Mouse (Mus musculus) lung, embryonic 15.5 days (tissue): ENCODE data around the gene Phyhd1. TPM values are rescaled to one million over a fixed set of nuclear protein-coding genes. Genes with fewer than 3 reads are reported as not detected.

Experiments
- ATAC-seq: fragments of 200-750 bp; cut with Nextera tagmentation; 2 replicates; pipeline ENCODE4 v1.8.0; 2017; ENCODE audit warnings: moderate number of reproducible peaks, borderline replicate concordance; ENCODE audit not compliant: low FRiP score, low TSS enrichment; ENCODE audit errors: extremely low read depth
- H3K27ac ChIP-seq: fragments of 300-500 bp; sonication (generic); 2 replicates; pipeline ENCODE4 v1.5.1; 2015; ENCODE audit warnings: moderate library complexity, mild to moderate bottlenecking, inconsistent platforms
- H3K27me3 ChIP-seq: fragments of 300-500 bp; sonication (generic); 2 replicates; pipeline ENCODE4 v1.6.1; 2015; ENCODE audit warnings: inconsistent platforms
- H3K36me3 ChIP-seq: fragments of 300-500 bp; sonication (generic); 2 replicates; pipeline ENCODE4 v1.6.1; 2015; ENCODE audit warnings: inconsistent platforms
- H3K4me1 ChIP-seq: fragments of 300-500 bp; sonication (generic); 2 replicates; pipeline ENCODE4 v1.6.1; 2015; ENCODE audit warnings: inconsistent platforms
- H3K4me2 ChIP-seq: fragments of 300-500 bp; sonication (generic); 2 replicates; pipeline ENCODE4 v1.6.1; 2015; ENCODE audit warnings: inconsistent platforms, mild to moderate bottlenecking, moderate library complexity
- H3K4me3 ChIP-seq: fragments of 300-500 bp; sonication (generic); 2 replicates; pipeline ENCODE4 v1.5.1; 2015; ENCODE audit warnings: mild to moderate bottlenecking, inconsistent platforms
- H3K9ac ChIP-seq: fragments of 300-500 bp; sonication (generic); 2 replicates; pipeline ENCODE4 v1.6.1; 2015; ENCODE audit warnings: inconsistent platforms
- H3K9me3 ChIP-seq: fragments of 300-500 bp; sonication (generic); 2 replicates; pipeline ENCODE4 v1.6.1; 2016; ENCODE audit warnings: inconsistent platforms
- WGBS: fragments of 180-500 bp; shearing (Covaris S2); methylation state at CpG from one replicate; pipeline ENCODE4 v1.1.7; 2015; 5-methylcytosine and 5-hydroxymethylcytosine counted together
- polyA plus RNA-seq: library from polyadenylated mRNA; unstranded; fragments of >200 nt; fragmentation: Nextera tagmentation; extraction: Ambion mirVana; gene quantifications from 2 replicates; pipeline ENCODE4 v1.2.1, GENCODE M21; 2015

Gene Phyhd1
- polyA plus RNA-seq = 7.1 and 7.3 TPM in 2 replicates

GRCm38 (mm10) chr2:30265767-30266253 lies at the start of gene Phyhd1:
Gene Phyhd1 (plus strand): TSS chr2:30266203.
- Histone ChIP-seq H3K36me3 (peaks cover 24% of the 10 kb centered on the region), H3K4me2 (peak within 1 kb of the TSS; percentile 32; the same call in 1 of the 2 replicates), H3K9me3 (no peaks in the 10 kb centered on the region), H3K4me1 (peaks cover 44% of the 10 kb centered on the region), H3K4me3 (peak within 1 kb of the TSS; percentile 4; the same call in 1 of the 2 replicates), H3K9ac (no peak within 1 kb of the TSS), H3K27ac (peak within 1 kb of the TSS; percentile 87), H3K27me3 (no peaks in the 10 kb centered on the region)
- WGBS = 36% methylated on average over 5 of the region's 5 CpGs
- ATAC-seq = peak; percentile 64; the same call in 1 of the 2 replicates

- no peaks in the 10 kb centered on the region for H3K27me3 ChIP-seq
- H3K27ac ChIP-seq = no peak overlapping the region
- no peak overlapping the region for H3K9ac ChIP-seq
- WGBS = 95% methylated on average over 5 of the region's 5 CpGs
- no peaks in the 10 kb centered on the region for H3K4me1 ChIP-seq
- H3K4me2 ChIP-seq = no peak overlapping the region
- H3K36me3 ChIP-seq = no peaks in the 10 kb centered on the region
- no peak for ATAC-seq
- H3K9me3 ChIP-seq = no peaks in the 10 kb centered on the region
- no peak overlapping the region for H3K4me3 ChIP-seq
Observed at GRCm38 (mm10) chr2:30216293-30216692, 49.7 kb upstream of the Phyhd1 start.

- Histone ChIP-seq H3K36me3 (peaks cover 3% of the 10 kb centered on the region; the same call in 1 of the 2 replicates), H3K27ac (no peak overlapping the region)
- whole genome bisulfite sequencing = 82% methylated on average over 5 of the region's 5 CpGs
Observed at GRCm38 (mm10) chr2:30235593-30235992, 30.4 kb upstream of the Phyhd1 start.

DNA sequence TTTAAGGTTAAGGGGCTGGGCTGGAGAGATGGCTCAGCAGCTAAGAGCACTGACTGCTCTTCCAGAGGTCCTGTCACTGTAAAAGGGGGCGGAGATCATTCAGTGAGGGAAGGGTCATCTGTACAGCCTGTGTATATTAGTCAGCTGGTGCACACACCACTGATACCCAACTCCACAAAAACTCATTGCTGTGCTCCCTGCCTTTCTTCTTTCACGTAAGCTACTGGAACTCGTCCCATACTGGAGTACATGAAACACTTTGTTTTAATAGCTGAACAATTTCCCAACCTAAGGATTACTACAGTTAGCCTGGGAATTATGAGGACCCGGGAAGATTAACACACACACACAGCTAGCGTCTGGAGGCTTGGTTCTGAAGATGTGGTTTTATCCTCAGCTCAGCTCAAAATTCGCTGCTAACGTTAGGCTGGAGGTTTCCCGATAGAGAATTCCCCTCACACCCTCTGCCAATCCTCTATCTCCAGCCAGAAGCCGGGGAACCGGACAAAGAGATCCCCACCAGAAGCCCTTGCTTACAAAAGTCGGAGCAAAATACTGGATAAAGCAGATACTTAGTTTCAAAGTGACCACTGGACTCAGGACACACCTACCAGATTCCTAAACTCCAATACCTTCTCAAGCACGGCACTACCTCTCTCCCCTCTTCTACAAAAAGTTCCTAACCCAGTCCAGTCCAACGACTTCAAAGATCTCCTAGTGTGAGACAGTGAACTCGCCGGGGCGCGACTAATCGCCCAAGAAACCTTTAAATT lies 29.4 kb upstream of the Phyhd1 start:
- Histone ChIP-seq H3K27ac (peak overlapping the region; percentile 74), H3K9me3 (no peaks in the 10 kb centered on the region), H3K4me3 (peak overlapping the region; percentile 89), H3K27me3 (no peaks in the 10 kb centered on the region), H3K9ac (peak overlapping the region; percentile 62), H3K4me2 (peak overlapping the region; percentile 88), H3K4me1 (peaks cover 41% of the 10 kb centered on the region), H3K36me3 (peaks cover 14% of the 10 kb centered on the region)
- WGBS = 2% methylated on average over 18 of the region's 18 CpGs
- ATAC-seq = no peak

More at GRCm38 (mm10) chr2:30235593-30235992, 30.4 kb upstream of the Phyhd1 start:
- no peaks in the 10 kb centered on the region for H3K27me3 ChIP-seq
- H3K4me1 ChIP-seq = peaks cover 32% of the 10 kb centered on the region
- H3K4me2 ChIP-seq = no peak overlapping the region
- ATAC-seq = no peak
- H3K9me3 ChIP-seq = peaks cover 1% of the 10 kb centered on the region; the same call in 1 of the 2 replicates
- no peak overlapping the region for H3K4me3 ChIP-seq
- no peak overlapping the region for H3K9ac ChIP-seq

- H3K4me3 ChIP-seq = peak within 1 kb of the TSS; percentile 89
- peak within 1 kb of the TSS; percentile 88 for H3K4me2 ChIP-seq
- ATAC-seq = peak; percentile 95
- H3K9me3 ChIP-seq = no peaks in the 10 kb centered on the region
- WGBS = under 1% methylated on average over 63 of the region's 67 CpGs
- no peaks in the 10 kb centered on the region for H3K27me3 ChIP-seq
- H3K36me3 ChIP-seq = peaks cover 16% of the 10 kb centered on the region
- peak within 1 kb of the TSS; percentile 85 for H3K9ac ChIP-seq
- H3K4me1 ChIP-seq = peaks cover 46% of the 10 kb centered on the region
- H3K27ac ChIP-seq = peak within 1 kb of the TSS; percentile 92
Observed at GRCm38 (mm10) chr2:30237199-30237880, 28.7 kb upstream of the Phyhd1 start, which contains the start of gene Lrrc8a. Gene Lrrc8a (plus strand): TSS chr2:30237715.

DNA sequence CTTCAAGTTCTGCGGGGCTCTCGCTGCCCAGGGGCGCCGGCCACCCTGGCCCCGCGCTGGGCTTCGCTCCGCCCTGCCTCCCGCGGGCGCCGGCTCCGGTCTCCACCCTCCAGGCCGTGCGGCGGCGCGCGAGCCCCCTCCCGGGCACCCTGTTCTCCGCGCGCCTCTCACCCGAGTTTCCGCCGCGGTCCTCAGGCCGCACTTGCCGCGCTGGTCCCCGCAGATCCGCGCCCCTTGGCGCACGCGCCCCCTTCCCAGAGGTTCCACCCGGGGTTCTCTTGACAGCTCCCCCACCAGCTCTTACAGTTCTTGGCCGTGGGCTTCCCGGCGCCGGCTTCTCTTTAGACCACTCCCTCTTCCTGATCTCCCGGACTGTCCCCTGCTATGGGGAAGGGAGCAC lies 28.1 kb upstream of the Phyhd1 start:
- Histone ChIP-seq H3K9ac (peak overlapping the region; percentile 85), H3K27me3 (no peaks in the 10 kb centered on the region), H3K4me2 (peak overlapping the region; percentile 88), H3K4me3 (peak overlapping the region; percentile 89), H3K4me1 (peaks cover 49% of the 10 kb centered on the region), H3K27ac (peak overlapping the region; percentile 92), H3K9me3 (no peaks in the 10 kb centered on the region), H3K36me3 (peaks cover 16% of the 10 kb centered on the region)
- ATAC-seq = peak; percentile 89
- under 1% methylated on average over 39 of the region's 42 CpGs for WGBS

DNA sequence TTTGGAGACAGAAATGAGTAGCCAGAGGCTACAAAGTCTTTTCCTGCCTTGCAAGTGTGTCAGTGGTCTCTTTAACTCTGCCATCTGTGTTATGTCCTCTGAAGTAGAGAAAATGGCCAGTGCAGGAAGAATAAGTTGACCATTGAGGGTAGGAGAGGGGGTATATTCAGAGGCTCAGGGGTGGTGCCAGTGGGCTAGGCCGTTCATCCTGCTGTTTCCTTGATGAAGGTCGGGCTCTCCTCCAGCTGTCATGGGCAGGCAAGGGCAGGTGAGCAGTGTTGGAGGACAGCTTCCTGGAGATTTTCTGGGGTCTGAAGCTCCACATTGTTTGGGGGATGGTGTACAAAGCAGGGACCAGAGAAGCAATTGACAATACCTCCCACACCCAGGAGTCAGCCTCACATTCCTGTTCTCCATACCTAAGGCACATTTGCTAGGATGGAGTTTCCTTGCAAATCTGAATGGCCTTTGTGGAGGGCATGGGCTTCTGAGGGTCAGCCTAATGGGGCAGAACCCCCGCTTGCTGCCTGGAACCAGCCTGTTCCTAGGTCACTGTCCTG lies 27.0 kb upstream of the Phyhd1 start:
- Histone ChIP-seq H3K4me1 (peaks cover 59% of the 10 kb centered on the region), H3K4me2 (peak overlapping the region; percentile 88), H3K36me3 (peaks cover 21% of the 10 kb centered on the region), H3K9ac (peak overlapping the region; percentile 85; the same call in 1 of the 2 replicates), H3K4me3 (peak overlapping the region; percentile 89), H3K9me3 (no peaks in the 10 kb centered on the region), H3K27me3 (no peaks in the 10 kb centered on the region), H3K27ac (peak overlapping the region; percentile 54)
- no peak for ATAC-seq
- 62% methylated on average over 3 of the region's 3 CpGs for WGBS

DNA sequence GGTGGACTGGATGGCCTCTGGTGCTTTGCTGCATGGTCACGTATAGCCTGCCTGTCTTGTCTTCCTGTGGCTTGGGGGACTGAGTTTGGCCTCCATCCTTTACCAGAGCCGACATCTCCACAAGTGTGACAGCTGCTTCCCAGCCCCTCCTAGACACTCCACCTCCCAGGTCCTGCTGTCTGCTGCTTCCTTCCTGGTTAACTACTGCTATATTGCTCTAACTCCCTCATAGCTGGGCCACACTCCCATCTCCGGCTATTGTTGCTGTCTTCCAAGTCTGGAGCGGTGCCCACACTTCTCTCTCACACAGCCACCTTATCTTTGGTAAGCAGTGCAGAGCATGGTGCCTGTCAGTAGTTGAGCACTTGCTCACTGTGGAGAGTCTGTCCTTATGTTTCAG lies 26.2 kb upstream of the Phyhd1 start:
- no peaks in the 10 kb centered on the region for H3K27me3 ChIP-seq
- H3K4me1 ChIP-seq = peaks cover 63% of the 10 kb centered on the region
- H3K27ac ChIP-seq = peak overlapping the region; percentile 58
- H3K36me3 ChIP-seq = peaks cover 25% of the 10 kb centered on the region
- H3K4me3 ChIP-seq = no peak overlapping the region
- peak overlapping the region; percentile 88; the same call in 1 of the 2 replicates for H3K4me2 ChIP-seq
- no peaks in the 10 kb centered on the region for H3K9me3 ChIP-seq
- WGBS = 62% methylated on average over 4 of the region's 4 CpGs
- ATAC-seq = no peak
- no peak overlapping the region for H3K9ac ChIP-seq

- peak within 1 kb of the TSS; percentile 89; the same call in 1 of the 2 replicates for H3K4me3 ChIP-seq
- H3K27me3 ChIP-seq = no peaks in the 10 kb centered on the region
- H3K9ac ChIP-seq = no peak within 1 kb of the TSS
- peaks cover 65% of the 10 kb centered on the region for H3K4me1 ChIP-seq
- H3K27ac ChIP-seq = peak within 1 kb of the TSS; percentile 58
- peaks cover 25% of the 10 kb centered on the region for H3K36me3 ChIP-seq
- peak within 1 kb of the TSS; percentile 88 for H3K4me2 ChIP-seq
- ATAC-seq = no peak
- 75% methylated on average over 2 of the region's 2 CpGs for WGBS
- H3K9me3 ChIP-seq = no peaks in the 10 kb centered on the region
Observed at GRCm38 (mm10) chr2:30240267-30240666, 25.7 kb upstream of the Phyhd1 start, which contains the start of gene Gm28035. Gene Gm28035 (plus strand): TSS chr2:30240567.

DNA sequence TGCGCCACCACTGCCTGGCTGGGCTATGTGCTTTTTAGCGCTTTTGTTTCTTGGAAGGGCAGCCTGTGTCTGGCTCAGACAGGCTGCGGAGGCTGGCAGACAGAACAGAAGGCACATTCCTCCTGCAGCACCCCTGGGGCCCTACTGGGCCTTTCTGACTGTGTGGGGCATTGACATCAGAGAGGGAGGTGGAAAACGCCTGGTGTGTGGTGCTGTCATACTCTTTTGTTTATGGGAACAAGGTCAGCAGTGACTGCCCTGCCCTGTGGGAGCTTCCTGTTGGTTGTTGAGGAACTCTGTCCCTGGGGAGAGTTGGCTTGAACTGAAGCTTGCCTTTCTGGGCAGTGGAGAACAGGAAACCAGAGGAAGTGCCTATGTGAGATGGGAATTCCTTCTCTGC lies 23.5 kb upstream of the Phyhd1 start:
- no peak overlapping the region for H3K9ac ChIP-seq
- no peaks in the 10 kb centered on the region for H3K9me3 ChIP-seq
- H3K27ac ChIP-seq = peak overlapping the region; percentile 70
- H3K27me3 ChIP-seq = no peaks in the 10 kb centered on the region
- peak; percentile 29; the same call in 1 of the 2 replicates for ATAC-seq
- H3K4me2 ChIP-seq = peak overlapping the region; percentile 21; the same call in 1 of the 2 replicates
- no peak overlapping the region for H3K4me3 ChIP-seq
- WGBS = 57% methylated on average over 4 of the region's 4 CpGs
- H3K4me1 ChIP-seq = peaks cover 62% of the 10 kb centered on the region
- H3K36me3 ChIP-seq = peaks cover 28% of the 10 kb centered on the region

DNA sequence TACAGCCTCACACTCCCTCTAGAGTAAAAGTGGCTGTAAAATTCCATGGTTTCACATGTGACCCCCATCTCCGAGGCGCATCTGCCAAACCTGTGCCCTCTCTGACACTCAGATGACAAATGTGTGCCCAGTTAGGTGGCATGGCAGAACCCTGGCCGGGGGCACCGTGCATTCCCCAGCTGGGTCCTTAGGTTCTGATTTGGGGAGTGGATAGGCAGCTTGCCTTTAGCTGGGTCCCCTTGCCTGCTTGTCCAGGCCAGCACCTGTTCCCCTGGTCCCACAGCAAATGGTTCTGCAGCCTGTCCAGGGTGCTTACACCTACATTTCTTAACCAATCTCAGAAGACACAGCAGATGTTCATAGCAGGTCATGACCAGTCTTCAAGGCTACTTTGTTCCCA lies 22.6 kb upstream of the Phyhd1 start:
- no peaks in the 10 kb centered on the region for H3K9me3 ChIP-seq
- no peak for ATAC-seq
- no peaks in the 10 kb centered on the region for H3K27me3 ChIP-seq
- 0 out of 2 replicates have a peak overlapping the region, but pooled peaks have one; percentile 10 for H3K27ac ChIP-seq
- H3K9ac ChIP-seq = no peak overlapping the region
- no peak overlapping the region for H3K4me3 ChIP-seq
- H3K4me1 ChIP-seq = peaks cover 60% of the 10 kb centered on the region
- WGBS = 84% methylated on average over 4 of the region's 4 CpGs
- H3K36me3 ChIP-seq = peaks cover 29% of the 10 kb centered on the region
- H3K4me2 ChIP-seq = no peak overlapping the region
